13 mouse cellular contexts compared by ENCODE assay signal in genomic region chr5:105702580-105703285, GRCm38 (mm10). TPM values are rescaled to one million over a fixed set of nuclear protein-coding genes. Genes with fewer than 3 reads are reported as not detected.
DNase-seq lines count a peak whose midpoint lies in the region; ATAC-seq and TF ChIP-seq lines count a peak whose summit lies in the region.
"Had no signal": no experiment of that assay in that cellular context is flagged by ENCODE, and none has a peak within 500 bp of the region (broad histone marks: within the 10 kb centered on the region; RNA-seq: fewer than 3 reads in every experiment).

No protein-coding gene starts in this region.

- H3K4me1 ChIP-seq in kidney, embryonic 14.5 days (ENCODE audit: control insufficient read depth, insufficient read depth, low read length), result peaks cover 41% of the 10 kb centered on the region; the same call in 1 of the 2 replicates
- peaks cover 6% of the 10 kb centered on the region; the same call in 1 of the 2 replicates for H3K4me1 ChIP-seq in cerebellum, adult 2 months (ENCODE audit: control insufficient read depth, insufficient read depth, low read length)

- no peak overlapping the region for H3K4me3 ChIP-seq in kidney, embryonic 14.5 days (ENCODE audit: low read length)
- H3K4me3 ChIP-seq in cerebellum, adult 2 months (replicated peaks; ENCODE audit: insufficient read depth, low read depth, low read length), result no peak overlapping the region
- H3K4me3 ChIP-seq: erythroblast, embryonic 14.5 days; heart, embryonic 10.5 days had no signal

- H3K4me2 ChIP-seq in kidney, embryonic 14.5 days (replicated peaks; ENCODE audit: low read depth, low read length), result no peak overlapping the region

- DNase-seq in kidney, adult 11 months, result peak; percentile 87
- peak; percentile 41 for DNase-seq in kidney, postnatal 10 days
- no peak for DNase-seq in right cerebral cortex, postnatal 36 days (ENCODE audit: low spot score in 2 of 2)
- no peak for DNase-seq in cerebellum, adult 2 months
- DNase-seq in right cerebral cortex, postnatal 25 days, result no peak
- DNase-seq: embryo, embryonic 11 days; left cerebral cortex, postnatal 4 days; thymus, adult 2 months had no signal

- H3K9ac ChIP-seq in kidney, embryonic 14.5 days (ENCODE audit: low read depth, low read length), result no peak overlapping the region

- H3K36me3 ChIP-seq in kidney, embryonic 14.5 days (ENCODE audit: control insufficient read depth, insufficient read depth, low read length), result 0 out of 2 replicates have a peak, but pooled peaks cover 5% of the 10 kb centered on the region
- H3K36me3 ChIP-seq: heart, embryonic 10.5 days had no signal

- TF ChIP-seq POLR2A in cerebellum, adult 2 months (IDR thresholded peaks at IDR 0.05; ENCODE audit: borderline replicate concordance, insufficient read depth, low read length), result no peak

- WGBS in kidney, embryonic 14.5 days, result 64% methylated on average over 9 of the region's 9 CpGs
- 84% methylated on average over 9 of the region's 9 CpGs for WGBS in cerebellum, adult 2 months

- H3K9me3 ChIP-seq in kidney, embryonic 14.5 days (ENCODE audit: control insufficient read depth, low read length), result no peaks in the 10 kb centered on the region
- H3K9me3 ChIP-seq: heart, embryonic 10.5 days had no signal

- H3K27ac ChIP-seq in kidney, embryonic 14.5 days (ENCODE audit: low read depth, low read length), result no peak overlapping the region
- H3K27ac ChIP-seq in cerebellum, adult 2 months (ENCODE audit: insufficient read depth, low read length), result no peak overlapping the region
- H3K27ac ChIP-seq: heart, embryonic 10.5 days had no signal

- no peak for ATAC-seq in kidney, embryonic 14.5 days (ENCODE audit: low FRiP score, low TSS enrichment)
- ATAC-seq in common myeloid progenitor, adult 5-6 weeks (replicated peaks; ENCODE audit: low read depth, poor library complexity, severe bottlenecking), result peak; percentile 7; the same call in 1 of the 2 replicates
- peak; percentile 23 for ATAC-seq in megakaryocyte progenitor cell, adult 5-6 weeks (replicated peaks; ENCODE audit: poor library complexity)

- no peak for TF ChIP-seq CTCF in cerebellum, adult 2 months (IDR thresholded peaks at IDR 0.05; ENCODE audit: borderline replicate concordance, insufficient read depth, low read depth, low read length)

- H3K27me3 ChIP-seq in kidney, embryonic 14.5 days (ENCODE audit: control insufficient read depth, insufficient read depth, low read length), result no peaks in the 10 kb centered on the region
- H3K27me3 ChIP-seq in cerebellum, adult 2 months (ENCODE audit: control insufficient read depth, insufficient read depth, low read length), result no peaks in the 10 kb centered on the region

RNA-seq across cellular contexts. Expression of gene Lrrc8d, which starts 3.0 kb away (rescaled TPM):
- 22.7 and 42.1 TPM in 2 replicates for polyA plus RNA-seq in kidney, embryonic 14.5 days (2014; fragmentation: Nextera tagmentation; extraction: Ambion mirVana)
- 15.6 and 19.9 TPM in 2 replicates for total RNA-seq in common myeloid progenitor, adult 5-6 weeks (2017)
- total RNA-seq in megakaryocyte progenitor cell, adult 5-6 weeks (2015), result 40.7 and 44.9 TPM in 2 replicates
- total RNA-seq in megakaryocyte progenitor cell, adult 5-6 weeks (2017), result 14.2 and 15.6 TPM in 2 replicates
- polyA plus RNA-seq in cerebellum, adult 2 months (2012; rRNA removed), result 14.8 and 16.3 TPM in 2 replicates

Comparison
In these comparisons a context has a peak if more than half of its experiments do, and no peak if none do; other contexts are left out.
1. DNase-seq: peak in kidney, adult 11 months (single experiment) and kidney, postnatal 10 days (single experiment); none in right cerebral cortex, postnatal 36 days (0 of 2), cerebellum, adult 2 months (0 of 2) and right cerebral cortex, postnatal 25 days (single experiment).